Mouse (Mus musculus) stomach, postnatal 0 days (tissue): Measurements from ENCODE around the gene Grm1. TPM values are rescaled to one million over a fixed set of nuclear protein-coding genes. Genes with fewer than 3 reads are reported as not detected.
"Not testable (repeated sequence)": the region's sequence is repeated elsewhere in the genome, so short reads cannot be mapped to it uniquely, and the experiment has no call there.

Experiments
- ATAC-seq: fragments of 200-750 bp; cut with Nextera tagmentation; 2 replicates; pipeline ENCODE4 v1.8.0; 2017; ENCODE audit not compliant: low FRiP score, low TSS enrichment
- DNase-seq: peaks from one replicate; pipeline ENCODE4 v3.0.0-alpha.2; 2016; ENCODE audit warnings: low spot score
- H3K27ac ChIP-seq: fragments of 300-500 bp; sonication (generic); replicated peaks from 2 replicates; pipeline ENCODE4 v1.5.1; 2014; ENCODE audit warnings: mild to moderate bottlenecking, control low read depth
- H3K27me3 ChIP-seq: fragments of 300-500 bp; sonication (generic); 2 replicates; pipeline ENCODE4 v1.6.1; 2014; ENCODE audit warnings: low read length; ENCODE audit not compliant: control insufficient read depth, insufficient read depth
- H3K36me3 ChIP-seq: fragments of 300-500 bp; sonication (generic); 2 replicates; pipeline ENCODE4 v1.6.1; 2014; ENCODE audit warnings: low read length, mixed read lengths; ENCODE audit not compliant: control insufficient read depth, insufficient read depth
- H3K4me1 ChIP-seq: fragments of 300-500 bp; sonication (generic); replicated peaks from 2 replicates; pipeline ENCODE4 v1.6.1; 2014; ENCODE audit warnings: antibody characterized with exemption; ENCODE audit not compliant: control insufficient read depth, insufficient read depth
- H3K4me2 ChIP-seq: fragments of 300-500 bp; sonication (generic); replicated peaks from 2 replicates; pipeline ENCODE4 v1.6.1; 2014; ENCODE audit warnings: low read depth, mild to moderate bottlenecking, control low read depth, moderate library complexity
- H3K4me3 ChIP-seq: fragments of 300-500 bp; sonication (generic); 2 replicates; pipeline ENCODE4 v1.5.1; 2014; ENCODE audit warnings: low read depth, low read length, control low read depth
- H3K9ac ChIP-seq: fragments of 300-500 bp; sonication (generic); 2 replicates; pipeline ENCODE4 v1.6.1; 2014; ENCODE audit warnings: mild to moderate bottlenecking, low read length, control low read depth, mixed read lengths
- H3K9me3 ChIP-seq: fragments of 300-500 bp; sonication (generic); 2 replicates; pipeline ENCODE4 v1.6.1; 2016; ENCODE audit warnings: low read length; ENCODE audit not compliant: control insufficient read depth
- CTCF ChIP-seq: IDR thresholded peaks from 2 replicates; pipeline ENCODE4 v1.5.1; 2016; ENCODE audit warnings: antibody characterized with exemption, low read depth, mild to moderate bottlenecking, moderate library complexity
- EP300 ChIP-seq: optimal IDR thresholded peaks from 2 replicates; pipeline ENCODE3; 2016; ENCODE audit warnings: antibody characterized with exemption
- WGBS: fragments of 180-500 bp; shearing (Covaris S2); extraction: QIAGEN DNeasy Blood & Tissue Kit; methylation state at CpG from one replicate; pipeline ENCODE4 v1.1.7; 2014; 5-methylcytosine and 5-hydroxymethylcytosine counted together
- polyA plus RNA-seq: library from polyadenylated mRNA; unstranded; fragments of >200 nt; fragmentation: Nextera tagmentation; extraction: Ambion mirVana; gene quantifications from 2 replicates; pipeline ENCODE4 v1.2.1, GENCODE M21; 2015

Gene Grm1
- polyA plus RNA-seq, 1 experiment from 2014 or later, result not detected

DNA sequence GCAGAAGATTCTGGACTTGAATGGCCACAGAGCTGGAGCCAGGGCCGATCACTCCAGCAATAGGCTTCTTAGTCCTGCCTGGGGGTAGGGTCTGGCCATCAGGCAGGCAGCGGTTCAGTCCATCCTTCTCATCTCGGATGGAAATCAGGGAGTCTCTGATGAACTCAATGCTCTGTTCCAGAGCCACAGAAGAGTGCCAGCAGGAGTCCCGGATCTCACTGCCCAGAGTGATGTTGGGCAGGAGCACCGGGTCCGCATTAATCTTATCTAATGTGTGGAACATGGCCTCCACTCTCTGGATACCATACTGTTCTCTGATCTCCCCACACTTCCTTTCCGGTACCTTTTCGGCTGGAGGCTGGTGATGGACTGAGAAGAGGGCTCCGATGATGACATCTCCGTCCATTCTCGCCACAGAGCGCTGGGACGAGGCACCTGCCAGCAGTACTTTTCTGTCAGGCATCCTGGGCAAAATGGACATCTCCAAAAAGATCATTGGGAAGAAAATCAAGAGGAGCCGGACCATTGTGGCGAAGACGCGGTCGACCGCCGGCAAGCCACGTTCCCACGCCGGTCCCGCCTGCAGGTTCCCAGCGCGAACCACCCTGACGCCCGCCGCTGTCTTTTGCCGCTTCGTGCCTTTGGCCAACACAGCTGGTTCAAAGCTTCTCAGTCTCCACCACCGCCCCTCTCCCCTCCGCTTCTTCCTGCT lies 2.0 kb downstream of the Grm1 start:
- TF ChIP-seq CTCF (no peak), EP300 (no peak)
- no peaks in the 10 kb centered on the region for H3K36me3 ChIP-seq
- no peak overlapping the region for H3K4me2 ChIP-seq
- H3K27me3 ChIP-seq, result peaks cover 5% of the 10 kb centered on the region; the same call in 1 of the 2 replicates
- no peak overlapping the region for H3K27ac ChIP-seq
- DNase-seq, result no peak
- H3K9ac ChIP-seq, result no peak overlapping the region
- no peaks in the 10 kb centered on the region for H3K9me3 ChIP-seq
- ATAC-seq, result no peak
- H3K4me3 ChIP-seq, result no peak overlapping the region
- H3K4me1 ChIP-seq, result no peaks in the 10 kb centered on the region
- 15% methylated on average over 33 of the region's 33 CpGs for WGBS

DNA sequence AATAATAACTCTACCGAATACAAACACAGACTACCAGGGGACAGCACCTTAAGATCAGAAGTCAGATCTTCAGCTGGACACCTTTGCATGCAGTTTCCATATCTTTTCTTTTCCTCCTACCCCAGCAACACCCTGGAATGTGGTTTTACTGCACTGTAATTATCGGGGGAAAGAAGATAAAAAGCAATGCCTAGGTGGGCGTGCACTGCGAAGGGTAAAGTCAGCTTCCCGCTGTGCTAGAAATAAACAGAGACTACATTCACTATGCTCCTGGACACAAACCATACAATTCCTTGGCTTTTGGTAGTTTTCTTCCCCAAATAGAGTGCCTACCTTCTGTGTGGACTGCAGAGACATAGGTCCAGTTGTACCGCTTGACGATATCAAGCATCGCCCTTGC lies 2.6 kb downstream of the Grm1 start:
- no peaks in the 10 kb centered on the region for H3K36me3 ChIP-seq
- H3K27me3 ChIP-seq, result peaks cover 5% of the 10 kb centered on the region; the same call in 1 of the 2 replicates
- H3K9ac ChIP-seq, result no peak overlapping the region
- H3K4me2 ChIP-seq, result no peak overlapping the region
- no peak for ATAC-seq
- DNase-seq, result no peak
- H3K4me1 ChIP-seq, result no peaks in the 10 kb centered on the region
- 81% methylated on average over 8 of the region's 8 CpGs for WGBS
- no peak overlapping the region for H3K4me3 ChIP-seq
- no peak for TF ChIP-seq EP300
- TF ChIP-seq CTCF, result no peak
- H3K9me3 ChIP-seq, result no peaks in the 10 kb centered on the region
- H3K27ac ChIP-seq, result no peak overlapping the region

DNA sequence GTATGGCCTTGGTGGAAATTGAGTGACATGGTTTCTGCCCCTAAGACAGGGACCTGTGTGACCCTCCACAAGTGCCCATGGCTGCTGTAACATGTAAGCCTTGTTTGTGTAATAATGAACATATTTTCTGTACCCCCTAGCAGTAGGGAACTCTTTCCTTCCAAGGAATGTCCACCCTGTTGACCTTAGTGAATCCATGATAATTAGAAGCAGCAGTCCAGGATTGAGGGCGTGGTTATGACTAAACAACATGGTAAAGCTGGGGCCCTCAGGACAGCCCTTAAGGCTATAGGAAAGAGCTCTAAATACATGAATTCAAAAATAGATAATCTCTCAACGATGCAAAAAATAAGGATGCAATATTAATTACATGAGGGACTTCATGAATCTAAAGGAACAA lies 17.0 kb downstream of the Grm1 start:
- H3K36me3 ChIP-seq, result no peaks in the 10 kb centered on the region
- H3K4me1 ChIP-seq, result no peaks in the 10 kb centered on the region
- H3K4me3 ChIP-seq, result no peak overlapping the region
- no peaks in the 10 kb centered on the region for H3K9me3 ChIP-seq
- DNase-seq (no peak), ATAC-seq (no peak)
- TF ChIP-seq CTCF (no peak), EP300 (no peak)
- no peaks in the 10 kb centered on the region for H3K27me3 ChIP-seq
- H3K27ac ChIP-seq, result no peak overlapping the region
- no peak overlapping the region for H3K9ac ChIP-seq
- 71% methylated on average over 2 of the region's 2 CpGs for WGBS
- H3K4me2 ChIP-seq, result no peak overlapping the region

DNA sequence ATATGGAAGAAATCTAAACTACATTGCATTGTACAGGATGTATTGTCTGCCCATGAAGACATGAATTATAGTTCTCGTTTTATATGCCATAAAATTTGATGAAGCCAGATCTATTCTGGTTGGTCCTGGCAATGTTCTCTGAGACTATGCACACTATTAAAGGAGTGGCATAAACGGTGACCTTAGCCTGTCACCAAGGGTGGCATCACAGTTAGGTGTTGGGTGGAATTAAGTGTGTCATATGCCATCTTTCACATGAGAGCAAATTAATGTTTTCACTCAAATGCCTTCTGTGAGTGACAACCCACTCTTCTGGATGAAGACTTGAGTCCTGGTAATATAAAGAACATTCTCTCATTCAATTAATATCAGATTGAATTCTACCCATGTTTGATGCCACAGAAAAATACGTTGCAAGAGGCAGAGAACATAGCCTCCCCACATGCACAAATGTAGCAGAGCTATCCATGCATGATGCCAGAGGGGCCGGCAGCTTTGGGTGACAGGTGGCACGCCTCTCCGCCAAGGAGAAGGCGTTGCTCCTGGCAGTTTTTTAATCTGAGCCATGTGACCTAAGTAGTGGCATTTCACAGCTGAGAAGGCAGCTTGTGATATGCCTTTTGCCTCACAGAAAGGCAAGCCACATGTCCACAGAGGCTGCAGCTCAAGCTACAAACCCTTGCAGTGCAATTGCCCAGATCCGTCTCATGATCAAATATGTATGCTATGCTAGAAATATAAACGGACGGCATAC lies 20.7 kb downstream of the Grm1 start:
- no peak overlapping the region for H3K4me3 ChIP-seq
- no peaks in the 10 kb centered on the region for H3K27me3 ChIP-seq
- no peak for ATAC-seq
- TF ChIP-seq CTCF, result no peak
- TF ChIP-seq EP300, result no peak
- no peak for DNase-seq
- 67% methylated on average over 10 of the region's 10 CpGs for WGBS
- no peak overlapping the region for H3K9ac ChIP-seq
- H3K36me3 ChIP-seq, result no peaks in the 10 kb centered on the region
- H3K4me1 ChIP-seq, result no peaks in the 10 kb centered on the region
- no peak overlapping the region for H3K27ac ChIP-seq
- no peaks in the 10 kb centered on the region for H3K9me3 ChIP-seq
- H3K4me2 ChIP-seq, result no peak overlapping the region

DNA sequence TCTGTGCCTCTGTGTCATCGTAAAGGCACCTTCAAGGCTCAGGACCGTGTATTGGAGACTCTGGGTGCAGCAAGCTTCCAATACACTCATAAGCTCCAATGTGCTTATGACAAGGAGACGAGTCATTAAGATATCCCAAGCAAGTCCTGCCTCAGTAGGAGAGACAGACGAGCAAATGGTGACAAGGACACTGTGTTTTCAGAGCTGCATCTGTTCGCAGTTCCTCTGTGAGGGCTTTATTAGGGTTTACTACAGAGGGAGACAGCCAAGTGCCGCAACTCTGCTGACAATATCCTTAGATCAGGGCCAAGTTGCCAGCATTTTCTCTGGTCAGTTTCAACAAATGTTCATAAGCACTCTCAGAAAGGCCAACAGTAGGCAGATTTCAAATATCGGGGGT lies 32.8 kb downstream of the Grm1 start:
- no peaks in the 10 kb centered on the region for H3K9me3 ChIP-seq
- H3K36me3 ChIP-seq, result no peaks in the 10 kb centered on the region
- ATAC-seq (no peak), DNase-seq (no peak)
- 79% methylated on average over 7 of the region's 7 CpGs for whole genome bisulfite sequencing
- H3K4me3 ChIP-seq, result no peak overlapping the region
- H3K4me2 ChIP-seq, result no peak overlapping the region
- TF ChIP-seq CTCF, result no peak
- TF ChIP-seq EP300, result no peak
- H3K27me3 ChIP-seq, result no peaks in the 10 kb centered on the region
- H3K27ac ChIP-seq, result no peak overlapping the region
- no peaks in the 10 kb centered on the region for H3K4me1 ChIP-seq
- no peak overlapping the region for H3K9ac ChIP-seq

- not testable (repeated sequence) for H3K4me2 ChIP-seq, DNase-seq, H3K9ac ChIP-seq, ATAC-seq, H3K36me3 ChIP-seq, H3K4me3 ChIP-seq, H3K4me1 ChIP-seq, H3K9me3 ChIP-seq, H3K27ac ChIP-seq, H3K27me3 ChIP-seq
- WGBS, result 48% methylated on average over 11 of the region's 13 CpGs
Observed at GRCm38 (mm10) chr10:11045421-11045820, 36.7 kb downstream of the Grm1 start.
